Mouse (Mus musculus): ENCODE measurements around the gene 2610528J11Rik. TPM values are rescaled to one million over a fixed set of nuclear protein-coding genes. Genes with fewer than 3 reads are reported as not detected.
"Not testable (repeated sequence)": the region's sequence is repeated elsewhere in the genome, so short reads cannot be mapped to it uniquely, and the experiment has no call there.

2610528J11Rik gene
- polyA plus RNA-seq (2015; fragmentation: Nextera tagmentation; extraction: Ambion mirVana), result 15.3 and 18.6 TPM in 2 replicates

DNA sequence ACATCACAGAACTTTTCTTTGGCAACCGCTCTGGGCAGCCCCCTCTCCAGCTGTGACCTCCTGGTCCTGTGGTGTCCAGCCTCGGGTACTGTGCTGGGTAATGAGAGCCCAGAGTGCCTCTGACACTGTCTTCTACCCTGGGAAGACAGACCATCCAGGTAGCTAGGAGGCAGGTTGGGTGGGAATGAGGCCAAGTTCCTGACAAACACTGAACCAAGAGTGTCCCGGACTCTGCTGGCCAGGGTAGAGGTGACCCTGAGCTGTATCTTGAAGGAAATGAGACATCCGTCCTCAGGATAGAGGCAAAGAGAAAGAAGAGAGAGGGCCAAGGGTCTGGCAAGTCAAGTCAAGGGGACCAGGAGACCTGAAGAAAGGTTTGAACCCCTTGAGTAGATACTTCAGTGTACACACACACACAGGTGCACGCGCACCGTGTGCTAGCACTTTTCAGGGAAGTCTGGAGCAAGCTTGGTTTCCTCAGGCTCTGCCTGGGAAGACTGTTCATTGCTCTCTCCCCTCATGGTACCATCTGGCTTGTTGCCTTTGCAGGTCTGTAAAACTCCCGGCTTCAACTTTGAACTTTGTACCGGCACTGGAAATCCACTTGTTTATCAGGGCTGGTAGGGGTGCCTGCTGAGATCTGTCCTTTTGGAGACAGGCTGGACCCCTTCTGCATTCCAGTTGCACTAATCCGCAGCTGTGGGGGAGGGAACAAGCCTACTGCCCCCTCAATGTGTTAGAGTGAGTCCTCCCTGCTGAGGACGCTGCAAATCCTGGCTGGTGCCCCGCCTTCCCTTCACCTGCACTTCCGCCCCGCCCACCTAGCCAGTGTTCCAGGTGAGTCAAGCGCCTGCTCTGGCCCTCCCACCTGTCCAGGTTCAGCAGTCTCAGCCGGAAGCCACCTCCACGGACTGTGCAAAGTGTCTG lies at the start of gene 2610528J11Rik:
TSS of gene 2610528J11Rik (plus strand) at position 592 of the 927 bp plus-strand sequence.
- H3K4me2 ChIP-seq (replicated peaks), result peak within 1 kb of the TSS; percentile 36
- no peaks in the 10 kb centered on the region for H3K27me3 ChIP-seq
- peak within 1 kb of the TSS; percentile 34 for H3K4me3 ChIP-seq (replicated peaks)
- H3K4me1 ChIP-seq, result no peaks in the 10 kb centered on the region
- 37% methylated on average over 17 of the region's 17 CpGs for WGBS
- H3K9me3 ChIP-seq (replicated peaks), result no peaks in the 10 kb centered on the region
- no peak within 1 kb of the TSS for H3K27ac ChIP-seq (replicated peaks)
- H3K36me3 ChIP-seq, result no peaks in the 10 kb centered on the region
- ATAC-seq (ENCODE audit: insufficient number of reproducible peaks, low FRiP score, low TSS enrichment, low read depth), result no peak
- H3K9ac ChIP-seq, result 0 out of 2 replicates have a peak within 1 kb of the TSS, but pooled peaks have one; percentile 9

DNA sequence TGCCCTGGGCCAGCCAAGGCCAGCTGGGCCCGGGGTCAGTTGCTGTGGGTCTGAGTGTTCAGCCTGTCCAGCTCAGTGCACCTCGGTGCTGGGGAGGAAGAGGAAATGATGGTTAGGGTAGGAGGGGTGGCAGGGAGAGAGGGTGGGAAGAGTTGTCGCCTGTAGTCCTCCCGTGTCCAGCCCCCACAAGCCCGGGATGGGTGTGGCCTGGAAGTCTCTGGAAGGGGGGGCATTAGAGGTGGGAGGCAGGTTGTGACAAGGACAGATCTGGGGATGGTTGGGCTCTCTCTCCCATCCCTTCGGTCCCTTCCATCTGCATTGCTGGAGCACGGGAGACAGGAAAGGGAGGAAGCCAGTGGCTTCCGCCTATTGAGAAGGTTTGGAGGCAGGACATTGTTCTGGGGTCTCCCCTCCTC lies 37.1 kb upstream of the 2610528J11Rik start, which contains the start of gene Tie1:
TSS of gene Tie1 (minus strand) at position 345 of the 416 bp plus-strand sequence.
- H3K4me2 ChIP-seq (replicated peaks), result no peak within 1 kb of the TSS
- no peaks in the 10 kb centered on the region for H3K4me1 ChIP-seq
- H3K9me3 ChIP-seq (replicated peaks), result no peaks in the 10 kb centered on the region
- no peaks in the 10 kb centered on the region for H3K36me3 ChIP-seq
- peak; percentile 69 for ATAC-seq (ENCODE audit: insufficient number of reproducible peaks, low FRiP score, low TSS enrichment, low read depth)
- H3K4me3 ChIP-seq (replicated peaks), result no peak within 1 kb of the TSS; the same call in 1 of the 2 replicates
- H3K27me3 ChIP-seq, result no peaks in the 10 kb centered on the region
- H3K9ac ChIP-seq, result no peak within 1 kb of the TSS
- H3K27ac ChIP-seq (replicated peaks), result no peak within 1 kb of the TSS
- 65% methylated on average over 8 of the region's 8 CpGs for WGBS

DNA sequence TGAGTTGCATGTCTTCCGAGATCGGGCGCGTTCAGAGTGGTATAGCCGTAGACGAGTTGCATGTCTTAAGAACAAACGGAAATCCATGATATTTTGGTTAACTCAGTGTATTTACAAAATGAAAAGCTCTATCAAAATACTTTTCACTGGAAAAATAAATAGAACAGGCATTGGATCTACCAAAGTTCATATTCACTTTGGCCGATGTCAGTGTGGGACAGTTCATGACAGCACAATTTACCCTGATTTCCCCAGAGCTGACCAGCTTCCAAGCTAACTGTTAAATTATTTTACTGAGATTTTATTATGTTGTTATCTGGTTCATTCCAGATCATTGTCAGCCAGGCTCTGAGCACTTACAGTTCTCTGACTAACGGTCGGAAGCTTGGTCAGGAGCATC lies 36.3 kb upstream of the 2610528J11Rik start:
- no peak for ATAC-seq (ENCODE audit: insufficient number of reproducible peaks, low FRiP score, low TSS enrichment, low read depth)
- no peaks in the 10 kb centered on the region for H3K9me3 ChIP-seq (replicated peaks)
- H3K27me3 ChIP-seq, result no peaks in the 10 kb centered on the region
- no peak overlapping the region for H3K9ac ChIP-seq
- 84% methylated on average over 10 of the region's 10 CpGs for WGBS
- H3K4me2 ChIP-seq (replicated peaks), result no peak overlapping the region
- no peaks in the 10 kb centered on the region for H3K36me3 ChIP-seq
- no peaks in the 10 kb centered on the region for H3K4me1 ChIP-seq
- no peak overlapping the region for H3K4me3 ChIP-seq (replicated peaks)
- no peak overlapping the region for H3K27ac ChIP-seq (replicated peaks)

DNA sequence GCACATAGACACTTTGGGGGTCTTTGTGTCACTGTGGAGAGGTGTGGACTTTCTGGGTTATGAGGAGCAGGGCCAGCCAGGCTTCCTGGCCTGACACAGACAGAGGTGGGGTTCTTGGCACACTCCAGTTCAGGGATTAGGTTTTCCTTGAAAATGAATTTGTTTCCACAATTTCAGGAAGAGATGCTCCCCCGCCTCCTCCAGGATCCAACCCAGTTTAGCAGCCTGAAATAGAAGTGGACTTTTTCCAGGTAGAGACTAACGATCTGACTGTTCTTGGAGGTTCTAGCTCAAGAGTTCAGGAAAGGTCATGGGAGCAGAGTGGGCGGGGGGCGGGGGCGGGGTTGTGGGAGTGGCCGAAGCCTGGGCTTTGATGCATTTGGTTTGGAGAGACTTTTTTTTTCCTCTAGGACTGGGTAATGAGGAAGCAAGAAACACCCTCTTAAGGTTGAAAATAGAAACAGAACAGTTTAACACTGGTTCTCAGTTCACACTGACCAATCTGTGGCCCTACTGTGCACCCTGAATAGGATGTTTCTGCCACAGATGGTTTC lies 26.6 kb upstream of the 2610528J11Rik start:
- no peak for ATAC-seq (ENCODE audit: insufficient number of reproducible peaks, low FRiP score, low TSS enrichment, low read depth)
- Histone ChIP-seq H3K4me1 (no peaks in the 10 kb centered on the region), H3K36me3 (no peaks in the 10 kb centered on the region), H3K27me3 (no peaks in the 10 kb centered on the region), H3K9me3 (replicated peaks) (no peaks in the 10 kb centered on the region), H3K9ac (no peak overlapping the region), H3K27ac (replicated peaks) (no peak overlapping the region), H3K4me2 (replicated peaks) (no peak overlapping the region), H3K4me3 (replicated peaks) (no peak overlapping the region)
- 46% methylated on average over 6 of the region's 6 CpGs for WGBS

DNA sequence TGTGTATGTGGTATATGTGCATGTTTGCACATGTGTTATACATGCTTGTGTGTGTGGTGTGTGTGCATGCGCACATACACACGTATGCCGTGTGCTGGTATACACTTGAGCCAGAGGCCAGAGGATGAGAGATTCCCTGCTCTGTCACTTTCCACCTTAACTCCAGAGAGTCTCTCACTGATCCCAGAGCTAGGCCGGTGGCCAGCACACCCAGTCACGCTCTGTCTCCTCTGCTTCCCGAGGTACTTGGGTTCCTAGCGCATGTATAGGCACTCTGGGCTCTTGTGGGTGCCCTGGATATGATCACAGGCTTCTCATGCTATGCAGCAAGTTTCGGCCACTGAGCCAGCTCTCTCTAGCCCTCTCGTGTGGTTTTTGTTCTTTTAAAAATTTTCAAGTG lies 26.0 kb upstream of the 2610528J11Rik start:
- Histone ChIP-seq H3K4me1 (no peaks in the 10 kb centered on the region), H3K9me3 (replicated peaks) (no peaks in the 10 kb centered on the region), H3K36me3 (no peaks in the 10 kb centered on the region), H3K4me3 (replicated peaks) (no peak overlapping the region), H3K27ac (replicated peaks) (no peak overlapping the region), H3K27me3 (no peaks in the 10 kb centered on the region), H3K9ac (no peak overlapping the region), H3K4me2 (replicated peaks) (no peak overlapping the region)
- no peak for ATAC-seq (ENCODE audit: insufficient number of reproducible peaks, low FRiP score, low TSS enrichment, low read depth)
- WGBS, result 68% methylated on average over 9 of the region's 9 CpGs

DNA sequence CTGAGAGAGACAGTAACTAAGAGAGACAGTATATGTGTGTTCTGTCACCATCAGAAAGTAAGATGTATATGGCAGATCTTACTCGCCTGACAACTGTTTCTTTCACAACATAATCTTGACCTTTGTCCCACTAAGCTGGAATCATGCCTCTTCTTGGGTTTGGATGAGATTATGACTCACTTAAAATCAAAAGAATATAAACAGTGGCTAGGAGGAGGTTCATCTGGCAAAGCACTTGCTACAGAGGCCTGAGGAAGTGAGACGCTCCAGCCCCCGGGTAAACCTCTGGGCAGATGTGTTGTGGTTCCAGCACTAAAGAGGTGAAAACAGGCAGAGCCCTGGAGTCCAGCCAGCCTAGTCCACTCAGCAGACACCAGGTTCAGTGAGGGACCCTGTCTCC lies 21.2 kb upstream of the 2610528J11Rik start:
- Histone ChIP-seq H3K9ac (no peak overlapping the region), H3K9me3 (replicated peaks) (no peaks in the 10 kb centered on the region), H3K4me3 (replicated peaks) (no peak overlapping the region), H3K27me3 (no peaks in the 10 kb centered on the region), H3K36me3 (no peaks in the 10 kb centered on the region), H3K27ac (replicated peaks) (no peak overlapping the region), H3K4me1 (no peaks in the 10 kb centered on the region), H3K4me2 (replicated peaks) (no peak overlapping the region)
- ATAC-seq (ENCODE audit: insufficient number of reproducible peaks, low FRiP score, low TSS enrichment, low read depth), result no peak
- WGBS, result 52% methylated on average over 3 of the region's 3 CpGs

DNA sequence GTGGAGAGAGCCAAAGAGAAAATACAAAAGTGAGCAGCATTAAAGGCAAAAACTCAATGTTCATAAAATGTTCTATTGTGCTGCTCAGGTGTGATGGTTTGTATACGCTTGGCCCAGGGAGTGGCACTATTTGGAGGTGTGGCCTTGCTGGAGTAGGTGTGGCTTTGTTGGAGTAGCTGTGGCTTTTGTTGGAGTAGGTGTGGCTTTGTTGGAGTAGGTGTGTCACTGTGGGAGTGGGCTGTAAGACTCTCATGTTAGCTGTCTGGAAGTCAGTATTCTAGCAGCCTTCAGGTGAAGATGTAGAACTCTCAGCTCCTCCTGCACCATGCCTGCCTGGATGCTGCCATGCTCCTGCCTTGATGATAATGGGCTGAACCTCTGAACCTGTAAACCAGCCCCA lies 19.6 kb upstream of the 2610528J11Rik start:
- not testable (repeated sequence) for H3K4me3 ChIP-seq (replicated peaks); H3K4me2 ChIP-seq (replicated peaks); H3K36me3 ChIP-seq; H3K27me3 ChIP-seq; ATAC-seq (ENCODE audit: insufficient number of reproducible peaks, low FRiP score, low TSS enrichment, low read depth); H3K9me3 ChIP-seq (replicated peaks); H3K27ac ChIP-seq (replicated peaks); H3K4me1 ChIP-seq; H3K9ac ChIP-seq
- WGBS, result 76% methylated on average over 1 of the region's 1 CpGs

DNA sequence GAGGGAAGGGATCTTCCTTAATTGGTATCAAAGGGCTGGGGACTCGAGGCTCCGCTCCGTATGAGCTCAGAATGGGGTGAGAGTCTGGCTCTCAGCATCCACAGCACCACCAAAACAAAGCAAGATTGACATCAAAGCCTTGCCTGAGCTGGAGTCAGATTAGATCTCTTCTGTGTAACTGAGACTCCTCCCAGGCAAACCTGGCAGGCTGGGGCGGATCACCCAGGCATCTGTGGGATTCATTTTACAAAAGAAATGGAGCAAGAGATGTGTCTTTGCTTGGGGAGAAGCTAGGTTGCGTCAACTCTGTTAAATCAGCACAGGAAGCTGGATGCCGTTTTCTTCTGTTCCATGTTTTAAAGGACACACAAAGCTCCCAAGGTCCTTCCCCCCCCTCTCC lies 17.7 kb upstream of the 2610528J11Rik start:
- Histone ChIP-seq H3K4me2 (replicated peaks) (no peak overlapping the region), H3K36me3 (no peaks in the 10 kb centered on the region), H3K4me3 (replicated peaks) (no peak overlapping the region), H3K9me3 (replicated peaks) (no peaks in the 10 kb centered on the region), H3K9ac (no peak overlapping the region), H3K27ac (replicated peaks) (no peak overlapping the region; the same call in 1 of the 2 replicates), H3K4me1 (no peaks in the 10 kb centered on the region), H3K27me3 (no peaks in the 10 kb centered on the region)
- ATAC-seq (ENCODE audit: insufficient number of reproducible peaks, low FRiP score, low TSS enrichment, low read depth), result no peak
- 7% methylated on average over 6 of the region's 6 CpGs for WGBS

DNA sequence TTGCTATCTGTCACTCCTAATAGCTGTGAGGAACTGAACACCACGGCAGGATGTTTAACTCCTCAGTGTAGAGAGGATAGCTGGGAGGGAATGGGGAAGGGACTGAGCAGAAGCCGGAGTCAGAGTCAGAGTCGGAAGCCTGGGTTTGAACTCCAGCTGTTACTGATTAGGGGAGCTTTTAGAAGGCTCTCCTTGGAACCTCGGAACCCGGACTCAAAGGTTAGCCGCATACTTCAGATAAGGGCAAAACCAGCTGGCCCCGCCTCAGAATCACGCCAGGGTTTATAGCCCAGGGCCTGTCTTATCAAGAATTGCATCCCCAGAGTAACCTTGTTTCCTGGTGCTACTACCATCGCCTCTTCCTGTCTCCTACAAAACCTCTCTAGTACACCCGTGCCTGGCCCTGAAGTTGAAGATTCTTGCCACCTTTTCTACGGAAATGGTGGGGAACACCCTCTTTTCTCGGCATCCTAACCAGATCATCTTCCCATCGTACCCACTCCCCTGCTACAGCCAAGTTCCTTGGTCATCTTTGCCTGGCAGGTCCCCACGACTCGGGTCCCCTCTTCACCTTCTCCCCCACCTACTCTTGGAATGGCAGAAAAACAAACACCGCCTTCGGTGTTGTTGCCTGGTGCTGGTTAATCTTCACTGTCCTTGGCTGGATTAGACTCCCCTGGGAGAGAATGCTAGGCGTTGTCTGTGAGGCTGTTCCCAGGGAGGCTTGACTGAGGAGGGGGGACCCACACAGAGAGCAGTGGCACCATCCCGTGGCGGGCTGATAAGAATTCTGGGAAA lies 9.9 kb upstream of the 2610528J11Rik start:
- H3K9me3 ChIP-seq (replicated peaks), result no peaks in the 10 kb centered on the region
- H3K27ac ChIP-seq (replicated peaks), result no peak overlapping the region
- no peak overlapping the region for H3K4me2 ChIP-seq (replicated peaks)
- H3K27me3 ChIP-seq, result no peaks in the 10 kb centered on the region
- WGBS, result 14% methylated on average over 20 of the region's 20 CpGs
- H3K9ac ChIP-seq, result no peak overlapping the region
- no peak for ATAC-seq (ENCODE audit: insufficient number of reproducible peaks, low FRiP score, low TSS enrichment, low read depth)
- H3K4me3 ChIP-seq (replicated peaks), result no peak overlapping the region
- H3K4me1 ChIP-seq, result peaks cover 10% of the 10 kb centered on the region; the same call in 1 of the 2 replicates
- H3K36me3 ChIP-seq, result no peaks in the 10 kb centered on the region

DNA sequence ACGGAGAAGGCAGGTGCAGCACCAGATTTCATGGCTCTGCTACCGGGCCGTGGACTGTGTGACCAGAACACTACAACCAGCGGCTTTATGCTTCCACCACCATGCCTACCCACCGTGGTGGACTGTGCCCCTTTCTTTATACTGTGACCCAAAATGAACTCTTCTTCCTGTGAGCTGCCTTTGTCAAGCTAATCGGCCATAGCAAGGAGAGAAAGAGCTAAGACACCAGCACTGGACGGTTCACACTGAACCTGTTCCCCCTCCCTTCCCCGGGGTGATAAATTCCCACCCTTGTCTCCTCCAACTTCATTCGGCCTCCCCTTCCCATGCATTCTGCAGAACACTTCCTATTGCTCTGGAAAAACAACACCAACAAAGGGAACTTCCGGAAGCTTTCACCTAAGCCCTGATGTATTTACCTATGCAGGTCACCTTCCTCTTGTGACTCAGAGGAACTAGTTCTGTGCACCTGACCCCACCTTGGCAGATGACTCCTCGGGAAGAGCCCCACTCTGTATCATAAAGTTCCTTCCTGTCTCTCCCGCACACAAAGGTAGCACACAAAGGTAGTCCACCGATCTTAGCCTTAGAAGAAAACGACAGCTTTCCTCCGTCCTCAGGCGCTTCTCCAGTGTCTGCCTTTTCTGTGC lies 9.2 kb upstream of the 2610528J11Rik start:
- no peaks in the 10 kb centered on the region for H3K9me3 ChIP-seq (replicated peaks)
- H3K4me2 ChIP-seq (replicated peaks), result no peak overlapping the region
- 37% methylated on average over 16 of the region's 16 CpGs for WGBS
- no peak overlapping the region for H3K4me3 ChIP-seq (replicated peaks)
- H3K4me1 ChIP-seq, result peaks cover 10% of the 10 kb centered on the region; the same call in 1 of the 2 replicates
- no peaks in the 10 kb centered on the region for H3K27me3 ChIP-seq
- no peak overlapping the region for H3K9ac ChIP-seq
- no peak for ATAC-seq (ENCODE audit: insufficient number of reproducible peaks, low FRiP score, low TSS enrichment, low read depth)
- H3K27ac ChIP-seq (replicated peaks), result no peak overlapping the region
- no peaks in the 10 kb centered on the region for H3K36me3 ChIP-seq

Measured in embryonic facial prominence, embryonic 15.5 days (tissue).